Mouse (Mus musculus) lung, adult 2 months (tissue): ENCODE results near the gene Prodh2.

Experiments
- CTCF ChIP-seq: fragments of 200-500 bp; IDR thresholded peaks from 2 replicates; pipeline ENCODE4 v1.5.1; 2011; ENCODE audit warnings: mild to moderate bottlenecking, low read length, control low read depth; ENCODE audit not compliant: insufficient read depth
- POLR2A ChIP-seq: fragments of 200-500 bp; IDR thresholded peaks from 2 replicates; pipeline ENCODE4 v1.6.1; 2011; ENCODE audit warnings: low read depth, mild to moderate bottlenecking, control low read depth, low read length, borderline replicate concordance; ENCODE audit errors: extremely low read depth

GRCm38 (mm10) chr7:30490957-30491307 lies 2.5 kb upstream of the Prodh2 start:
- TF ChIP-seq CTCF (no peak), POLR2A (no peak)
